Mouse (Mus musculus) layer of hippocampus, adult 9-10 months (tissue): ENCODE measurements around the gene Zfp644.
"Not testable (repeated sequence)": the region's sequence is repeated elsewhere in the genome, so short reads cannot be mapped to it uniquely, and the experiment has no call there.

Experiments
- DNase-seq: peaks from one replicate; pipeline ENCODE4 v3.0.0; 2022; ENCODE audit warnings: low spot score

Zfp644 gene

GRCm38 (mm10) chr5:106696396-106697337 is at the start of gene Zfp644:
Gene Zfp644, minus strand, starts transcription at chr5:106697287.
- peak; percentile 59 for DNase-seq

DNA sequence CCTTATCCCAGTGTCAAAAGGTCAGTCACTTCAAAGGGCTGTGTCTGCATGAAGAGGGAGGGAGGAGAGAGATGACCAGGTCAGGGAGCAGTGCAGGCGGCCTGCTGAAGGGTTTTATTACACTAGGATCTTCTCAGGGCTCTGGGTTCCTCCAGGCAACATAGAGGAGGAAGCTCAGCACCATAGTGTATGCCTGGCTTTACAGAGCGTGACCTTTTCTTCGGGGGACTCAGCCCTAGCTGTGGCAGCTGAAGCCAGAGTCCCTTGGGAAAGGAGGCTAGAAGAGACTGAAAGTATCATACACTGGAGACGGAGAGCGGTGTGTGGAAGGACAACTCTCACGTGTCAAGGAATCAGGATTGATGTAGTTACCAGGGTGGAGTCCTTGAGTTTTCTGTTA is 42.6 kb upstream of the Zfp644 start:
- no peak for DNase-seq

DNA sequence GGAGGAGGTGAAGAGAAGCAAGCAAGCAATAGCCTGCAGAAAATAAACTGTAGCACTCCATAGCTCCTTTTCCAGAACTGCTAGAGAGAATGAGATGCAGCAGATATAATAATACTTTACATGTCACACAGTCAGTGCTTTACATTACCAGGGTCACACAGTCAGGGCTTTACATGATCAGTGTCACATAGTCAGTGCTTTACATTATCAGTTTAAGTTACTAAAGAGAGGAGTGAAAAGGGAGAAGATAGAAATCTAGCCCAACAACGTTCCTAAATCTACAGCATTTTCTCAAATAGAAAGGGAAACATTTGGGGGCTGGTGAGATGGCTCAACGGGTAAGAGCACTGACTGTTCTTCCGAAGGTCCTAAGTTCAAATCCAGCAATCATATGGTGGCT is 26.4 kb upstream of the Zfp644 start:
- no peak for DNase-seq

GRCm38 (mm10) chr5:106722771-106723170 is 25.7 kb upstream of the Zfp644 start:
- no peak for DNase-seq

GRCm38 (mm10) chr5:106711870-106712277 is 14.8 kb upstream of the Zfp644 start:
- no peak for DNase-seq

GRCm38 (mm10) chr5:106711220-106711726 is 14.2 kb upstream of the Zfp644 start:
- no peak for DNase-seq

DNA sequence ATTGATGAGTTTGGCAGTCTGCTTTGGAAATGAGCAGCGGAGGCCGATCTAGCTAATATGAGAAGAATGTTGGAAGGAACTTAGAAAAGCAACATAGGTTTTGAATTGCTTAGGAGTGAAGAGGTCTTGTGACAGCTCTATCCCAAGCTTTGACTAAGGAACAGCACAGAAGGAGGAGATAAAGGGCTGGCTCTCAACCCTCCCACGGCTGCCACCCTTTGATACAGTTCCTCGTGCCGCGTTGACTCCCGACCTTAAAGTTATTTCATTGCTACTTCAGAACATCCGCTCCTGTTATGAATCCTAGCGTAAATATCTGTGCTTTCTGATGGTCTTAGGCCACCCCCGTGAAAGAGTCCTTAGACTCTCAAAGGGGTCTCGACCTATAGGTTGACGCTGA is 13.5 kb upstream of the Zfp644 start:
- no peak for DNase-seq

DNA sequence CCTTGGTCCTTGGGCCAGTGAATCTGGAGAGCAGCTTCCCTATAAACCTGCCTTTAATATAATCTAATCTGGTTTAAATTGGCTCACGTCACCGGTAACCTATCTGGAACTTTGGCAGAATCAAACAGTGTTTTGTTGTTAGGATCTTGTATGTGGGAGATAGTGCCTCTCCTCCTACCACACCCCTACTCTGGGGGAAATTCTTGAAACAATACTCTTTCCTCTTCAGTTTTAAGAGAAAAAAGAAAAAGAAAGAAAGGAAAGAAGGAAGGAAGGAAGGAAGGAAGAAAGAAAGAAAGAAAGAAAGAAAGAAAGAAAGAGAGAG is 13.0 kb upstream of the Zfp644 start:
- no peak for DNase-seq

DNA sequence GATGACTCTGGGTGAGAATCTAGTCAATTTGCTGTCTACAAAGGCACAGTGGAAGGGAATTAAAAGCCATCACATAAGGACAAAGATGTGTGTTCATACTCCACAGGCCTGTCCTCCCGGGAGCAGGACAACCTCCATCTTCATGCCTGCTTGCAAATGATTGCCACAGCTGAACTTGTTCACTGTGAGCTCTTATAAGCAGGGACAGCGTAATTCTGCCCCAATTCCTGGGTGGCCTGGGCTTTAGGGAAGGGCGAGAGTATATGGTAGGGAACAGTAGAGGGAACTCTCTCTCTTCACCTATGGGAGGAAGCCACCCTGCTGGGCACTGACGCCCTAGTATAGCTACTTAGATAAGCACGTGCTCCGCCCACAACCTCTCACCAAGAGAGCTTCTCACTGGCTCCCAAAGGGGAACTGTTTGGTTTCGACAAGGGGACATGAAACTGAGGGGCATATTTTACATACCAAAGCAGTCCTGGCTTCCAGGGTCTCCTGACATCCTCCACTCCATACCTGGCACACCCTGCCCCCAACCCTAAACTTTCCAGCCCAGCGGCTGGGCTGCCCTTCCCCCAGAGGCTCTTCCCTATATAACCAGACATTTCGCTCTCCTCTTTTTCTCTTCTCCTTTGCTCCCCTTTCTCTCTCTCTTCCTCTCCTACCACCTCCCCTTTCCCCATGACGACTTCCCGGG is 12.4 kb upstream of the Zfp644 start:
- DNase-seq, result no peak

DNA sequence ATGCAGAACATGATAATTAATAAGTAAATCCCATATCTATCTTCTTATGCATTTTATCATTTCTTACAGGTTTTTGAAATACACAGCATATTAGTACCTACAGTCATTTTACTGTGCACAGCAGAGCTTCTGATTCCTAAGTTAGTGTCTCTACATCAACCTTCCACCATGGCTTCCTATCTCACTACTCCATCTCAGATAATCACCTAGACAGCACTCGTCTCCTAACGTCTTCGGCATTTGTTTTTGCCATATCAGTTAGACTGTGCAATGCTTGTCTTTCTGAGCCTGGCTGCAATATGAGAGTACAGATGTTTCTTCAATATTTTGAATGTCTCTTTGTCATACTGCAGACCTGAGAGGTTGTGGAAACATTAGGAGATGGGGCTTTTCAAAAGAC is 9.3 kb upstream of the Zfp644 start:
- no peak for DNase-seq

GRCm38 (mm10) chr5:106705162-106705561 is 8.1 kb upstream of the Zfp644 start:
- DNase-seq, result no peak

DNA sequence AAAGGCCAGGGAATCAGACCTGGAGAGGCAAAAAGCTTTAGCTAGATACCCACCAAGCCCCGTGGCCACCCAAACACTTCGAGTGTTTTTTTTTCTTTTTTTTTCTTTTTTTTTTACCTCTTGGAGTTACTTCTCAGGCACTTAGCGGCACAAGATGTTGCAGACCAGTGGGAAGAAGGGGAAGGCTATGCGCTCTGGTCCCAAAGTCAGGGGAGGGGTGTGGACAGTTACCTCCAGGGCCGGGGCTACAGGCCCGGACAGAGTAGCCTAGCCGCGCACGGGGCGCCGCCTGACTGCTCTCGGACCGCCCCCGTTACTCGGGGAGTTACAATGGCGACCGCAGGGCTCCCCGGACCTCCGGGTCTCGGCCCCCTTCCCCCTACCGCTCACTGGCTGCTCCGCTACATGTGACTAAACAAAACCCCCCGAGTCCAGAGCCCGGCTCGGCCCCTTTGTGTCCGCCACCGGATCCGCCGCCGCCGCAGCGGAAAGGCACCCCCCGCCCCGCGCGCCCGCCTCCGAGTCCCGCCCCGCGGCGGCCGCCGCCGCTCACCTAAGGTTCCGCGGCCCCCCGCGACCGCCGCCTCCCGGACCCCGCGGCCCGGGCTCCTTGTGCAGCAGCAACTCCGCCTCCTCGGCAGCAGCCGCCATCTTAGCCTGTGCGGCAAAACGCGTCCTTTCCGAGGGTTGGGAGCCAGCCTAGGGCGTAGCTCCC is 1.2 kb downstream of the Zfp644 start:
- no peak for DNase-seq

- no peak for DNase-seq
These were observed 1.9 kb downstream of the Zfp644 start for GRCm38 (mm10) chr5:106695141-106695540.

GRCm38 (mm10) chr5:106694683-106695082 is 2.4 kb downstream of the Zfp644 start:
- DNase-seq, result no peak

DNA sequence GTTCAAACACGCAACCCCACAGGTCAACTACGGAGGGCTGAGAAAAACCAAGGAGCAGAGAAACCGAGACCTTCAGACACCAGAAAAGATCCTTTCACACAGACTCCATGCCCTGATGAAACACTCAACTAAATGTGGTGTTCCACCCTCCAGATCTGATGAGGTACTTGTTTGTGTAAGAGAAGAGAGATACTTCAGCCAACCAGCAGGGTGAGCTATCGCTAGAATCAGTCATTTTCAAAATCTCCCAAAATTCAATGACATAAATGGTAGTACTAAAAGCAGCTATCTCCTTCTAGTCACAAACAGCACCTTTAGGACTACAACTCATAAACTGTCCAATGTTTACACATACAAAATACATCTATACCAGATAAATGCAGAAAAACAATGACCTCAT is 4.1 kb downstream of the Zfp644 start:
- DNase-seq, result no peak

- DNase-seq, result no peak
These were observed 16.2 kb downstream of the Zfp644 start for GRCm38 (mm10) chr5:106680636-106681458.

- no peak for DNase-seq
These were observed 17.4 kb downstream of the Zfp644 start for GRCm38 (mm10) chr5:106679659-106680058.

- not testable (repeated sequence) for DNase-seq
These were observed 18.3 kb downstream of the Zfp644 start for GRCm38 (mm10) chr5:106678823-106679222.

DNA sequence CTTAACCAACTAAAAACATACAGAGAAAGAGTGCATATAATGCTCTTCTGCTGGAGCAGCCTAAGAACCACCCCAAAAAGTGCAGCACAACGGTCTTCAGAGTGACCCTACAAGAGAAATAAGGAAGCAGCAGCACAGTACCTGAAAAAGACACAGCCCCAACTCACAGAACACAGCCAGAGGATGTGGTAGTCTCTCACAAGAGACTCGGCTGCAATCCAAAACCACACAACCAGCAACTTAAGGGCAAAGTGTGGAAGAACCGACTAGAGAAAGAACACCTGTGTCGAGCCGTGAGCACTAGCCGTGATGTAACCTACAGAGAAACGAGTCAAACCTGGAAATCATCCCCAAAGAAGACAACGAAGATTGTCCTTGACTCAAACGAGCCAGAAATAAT is 20.3 kb downstream of the Zfp644 start:
- DNase-seq, result no peak

DNA sequence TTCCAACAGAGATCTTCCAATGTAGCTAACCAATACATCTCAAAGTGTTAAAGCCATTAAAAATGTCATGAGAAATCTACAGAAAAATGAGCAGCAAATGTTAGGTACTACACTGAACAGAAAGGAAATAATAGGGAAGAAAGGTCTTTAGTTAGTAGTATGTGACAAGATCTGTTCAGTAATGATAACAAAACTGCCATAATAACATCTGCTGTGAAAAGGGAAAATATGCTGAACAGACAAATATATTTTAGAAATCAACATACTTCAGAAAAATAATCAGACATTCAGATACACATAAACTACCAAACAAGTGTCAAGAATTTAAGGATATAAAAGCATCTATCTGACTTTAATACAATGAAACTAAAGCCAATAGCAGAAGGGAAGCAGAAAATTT is 24.5 kb downstream of the Zfp644 start:
- DNase-seq, result no peak

DNA sequence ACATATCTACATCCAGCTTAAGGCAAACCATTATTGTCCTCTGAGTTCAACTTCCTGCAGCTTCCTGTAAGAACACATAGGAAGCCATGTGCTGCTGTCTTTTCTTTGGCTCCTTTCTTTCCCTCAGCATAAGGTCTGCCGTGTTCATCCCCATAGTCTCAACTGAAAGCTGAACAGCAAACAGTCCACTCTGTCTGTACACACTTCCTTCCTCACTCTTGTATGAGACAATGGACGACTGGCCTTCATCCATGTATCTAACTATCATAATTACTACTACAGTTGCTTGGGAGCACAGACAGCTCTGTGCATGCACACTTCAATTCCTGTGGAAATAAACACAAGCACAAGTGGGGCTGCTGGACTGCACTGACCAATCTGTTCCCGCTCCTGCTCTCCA is 25.2 kb downstream of the Zfp644 start:
- no peak for DNase-seq

DNA sequence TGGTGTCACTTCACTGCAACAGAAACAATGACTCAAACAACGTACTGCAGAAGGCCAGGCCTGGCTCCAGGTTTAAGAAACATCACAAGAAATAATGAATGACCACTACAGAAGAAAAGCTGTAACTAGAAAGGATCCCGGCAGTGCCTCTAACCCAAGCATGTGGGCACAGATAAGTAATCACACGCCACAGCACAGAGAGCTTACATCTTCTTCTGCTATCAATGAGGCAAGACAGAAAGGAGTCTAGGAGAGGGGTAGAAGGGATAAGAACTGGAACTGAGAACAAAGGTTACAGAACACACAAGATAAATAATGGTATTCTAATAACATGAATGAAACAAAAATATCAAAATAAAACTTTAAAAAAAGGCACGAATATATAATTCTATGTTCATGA is 32.2 kb downstream of the Zfp644 start:
- no peak for DNase-seq
